Mouse (Mus musculus) naive thymus-derived CD4-positive, alpha-beta T cell, adult 5 months (primary cell): ENCODE measurements around the gene Gm5269. TPM values are rescaled to one million over a fixed set of nuclear protein-coding genes. Genes with fewer than 3 reads are reported as not detected.

ENCODE experiments used
- polyA plus RNA-seq: library from polyadenylated mRNA; unstranded; fragments of 100-300 nt; shearing (Covaris generic); gene quantifications from one replicate; pipeline ENCODE4 v1.2.1, GENCODE M21; 2017

Gene Gm5269
- polyA plus RNA-seq, result not detected

DNA sequence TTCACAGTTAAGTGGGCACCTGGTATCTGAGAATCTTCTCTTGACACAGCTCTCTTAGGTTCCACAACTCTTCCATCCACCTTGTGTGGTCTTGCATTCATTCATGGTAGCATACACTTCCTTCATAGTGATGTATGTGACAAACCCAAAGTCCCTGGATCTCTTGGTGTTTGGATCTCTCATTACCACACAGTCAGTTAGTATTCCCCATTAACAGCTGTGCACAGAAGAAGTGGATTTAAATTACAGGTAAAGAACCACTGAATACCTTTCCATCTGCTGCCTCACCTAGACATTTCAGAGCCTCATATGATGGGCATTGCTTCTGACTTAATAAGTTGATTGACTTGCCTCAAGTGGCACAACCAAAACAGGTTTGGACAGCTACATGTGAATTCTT lies at the start of gene Gm5269:
Gm5269 (minus strand) TSS at position 101 of the 400 bp plus-strand sequence.

DNA sequence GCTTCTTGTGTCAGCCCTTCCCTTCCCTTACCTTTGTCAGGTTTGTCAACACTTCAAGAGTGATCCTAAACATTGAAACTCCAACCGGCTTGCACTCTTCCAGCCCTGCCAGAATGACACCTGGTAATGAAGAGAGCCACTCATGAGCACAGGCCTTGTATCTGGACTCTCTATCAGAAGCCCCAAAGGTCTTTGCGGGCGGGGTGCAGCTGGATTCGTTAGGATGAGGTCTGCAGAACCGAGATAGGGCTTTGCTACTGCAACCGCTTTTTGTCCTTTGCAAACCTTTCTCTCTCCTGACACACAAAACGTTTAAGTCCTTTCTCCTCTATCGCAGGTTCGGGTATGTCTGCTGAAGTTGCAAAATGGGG lies 36.3 kb upstream of the Gm5269 start, which contains the start of gene Slc40a1:
Slc40a1 (minus strand) TSS at position 131 of the 371 bp plus-strand sequence.

Other genes starting within 250 kb of the Gm5269 start
- gene Wdr75, start 95.1 kb downstream of the Gm5269 start, polyA plus RNA-seq, result 54.8 TPM
- not detected for gene Slc40a1, start 36.2 kb upstream of the Gm5269 start, polyA plus RNA-seq
- not detected for gene Dnah7b, start 176.0 kb upstream of the Gm5269 start, polyA plus RNA-seq